Mouse (Mus musculus) liver, embryonic 14.5 days (tissue): ENCODE results near the gene Kcng3. TPM values are rescaled to one million over a fixed set of nuclear protein-coding genes. Genes with fewer than 3 reads are reported as not detected.

Source experiments
- ATAC-seq: fragments of 200-750 bp; cut with Nextera tagmentation; 2 replicates; pipeline ENCODE4 v1.8.0; 2017; ENCODE audit warnings: moderate number of reproducible peaks, mild to moderate bottlenecking, moderate library complexity; ENCODE audit not compliant: insufficient read depth
- DNase-seq, 3 experiments: peaks; one replicate each; pipeline ENCODE4 v3.0.0-alpha.2; 2012 to 2013; ENCODE audit warnings: low read depth in 3 of 3, low spot score in 3 of 3
- H3K27ac ChIP-seq: fragments of 300-500 bp; sonication (generic); 2 replicates; pipeline ENCODE4 v1.5.1; 2014; ENCODE audit warnings: moderate library complexity, mild to moderate bottlenecking, control low read depth, inconsistent platforms
- H3K27me3 ChIP-seq: fragments of 300-500 bp; sonication (generic); 2 replicates; pipeline ENCODE4 v1.6.1; 2014; ENCODE audit warnings: mild to moderate bottlenecking, low read length, moderate library complexity; ENCODE audit not compliant: control insufficient read depth, insufficient read depth
- H3K36me3 ChIP-seq: fragments of 300-500 bp; sonication (generic); replicated peaks from 2 replicates; pipeline ENCODE4 v1.6.1; 2014; ENCODE audit warnings: low read depth; ENCODE audit not compliant: control insufficient read depth, insufficient read depth
- H3K4me1 ChIP-seq, 2 experiments: fragments of 200-500 bp in 1 of 2; fragments of 300-500 bp in 1 of 2; sonication (generic) in 1 of 2; replicated peaks; 2 replicates each; pipeline ENCODE4 v1.6.1; 2012 to 2014; ENCODE audit warnings: antibody characterized with exemption in 1 of 2, inconsistent platforms in 1 of 2, low read length in 1 of 2; ENCODE audit not compliant: control insufficient read depth in 2 of 2, insufficient read depth in 2 of 2
- H3K4me2 ChIP-seq: fragments of 300-500 bp; sonication (generic); 2 replicates; pipeline ENCODE4 v1.6.1; 2014; ENCODE audit warnings: low read depth, mild to moderate bottlenecking, control low read depth, moderate library complexity
- H3K4me3 ChIP-seq, 2 experiments: fragments of 200-500 bp in 1 of 2; fragments of 300-500 bp in 1 of 2; sonication (generic) in 1 of 2; 2 replicates each; pipeline ENCODE4 v1.5.1; 2012 to 2014; ENCODE audit warnings: low read depth in 2 of 2, low read length in 2 of 2, mild to moderate bottlenecking in 2 of 2, control low read depth in 1 of 2, inconsistent platforms in 1 of 2, moderate library complexity in 1 of 2; ENCODE audit not compliant: insufficient read depth in 1 of 2
- H3K9ac ChIP-seq: fragments of 300-500 bp; sonication (generic); replicated peaks from 2 replicates; pipeline ENCODE4 v1.6.1; 2014; ENCODE audit warnings: mild to moderate bottlenecking, control low read depth, moderate library complexity
- H3K9me3 ChIP-seq: fragments of 300-500 bp; sonication (generic); 2 replicates; pipeline ENCODE4 v1.6.1; 2016; ENCODE audit warnings: low read length, mixed read lengths; ENCODE audit not compliant: control insufficient read depth
- CTCF ChIP-seq: IDR thresholded peaks from 2 replicates; pipeline ENCODE4 v1.5.1; 2016; ENCODE audit warnings: antibody characterized with exemption, low read depth, control low read depth
- EP300 ChIP-seq: IDR thresholded peaks from 2 replicates; pipeline ENCODE4 v1.6.1; 2016; ENCODE audit warnings: antibody characterized with exemption, low read depth
- WGBS: fragments of 180-500 bp; shearing (Covaris S2); extraction: QIAGEN DNeasy Blood & Tissue Kit; methylation state at CpG from one replicate; pipeline ENCODE4 v1.1.7; 2014; ENCODE audit not compliant: insufficient replicate concordance; 5-methylcytosine and 5-hydroxymethylcytosine counted together
- polyA plus RNA-seq, 2 experiments: library from polyadenylated mRNA; depleted of rRNA in 1 of 2; stranded (reverse) in 1 of 2; unstranded in 1 of 2; fragments of >200 nt; fragmentation: Nextera tagmentation in 1 of 2; extraction: Ambion mirVana in 1 of 2; gene quantifications; 2 replicates each; pipeline versions ENCODE4 v1.2.1 to v1.2.3; 2012 to 2014

Gene Kcng3
- polyA plus RNA-seq, 2 experiments, result 0.07 TPM; not detected in 1

GRCm38 (mm10) chr17:83595966-83596365, 35.7 kb downstream of the Kcng3 start:
- no peaks in the 10 kb centered on the region for H3K9me3 ChIP-seq
- H3K4me1 ChIP-seq, result no peaks in the 10 kb centered on the region
- TF ChIP-seq EP300 (no peak), CTCF (no peak)
- 67% methylated on average over 7 of the region's 7 CpGs for WGBS
- no peak for ATAC-seq
- H3K27ac ChIP-seq, result no peak overlapping the region
- no peak overlapping the region for H3K9ac ChIP-seq
- no peak overlapping the region for H3K4me3 ChIP-seq
- no peak overlapping the region for H3K4me2 ChIP-seq
- no peak for DNase-seq
- H3K27me3 ChIP-seq, result no peaks in the 10 kb centered on the region
- no peaks in the 10 kb centered on the region for H3K36me3 ChIP-seq

- no peak overlapping the region for H3K4me3 ChIP-seq
- H3K9me3 ChIP-seq, result no peaks in the 10 kb centered on the region
- ATAC-seq, result no peak
- no peak for TF ChIP-seq CTCF
- TF ChIP-seq EP300, result no peak
- H3K36me3 ChIP-seq, result no peaks in the 10 kb centered on the region
- H3K4me1 ChIP-seq, result no peaks in the 10 kb centered on the region
- DNase-seq, result no peak
- 62% methylated on average over 8 of the region's 8 CpGs for WGBS
- no peak overlapping the region for H3K27ac ChIP-seq
- no peaks in the 10 kb centered on the region for H3K27me3 ChIP-seq
- no peak overlapping the region for H3K4me2 ChIP-seq
- H3K9ac ChIP-seq, result no peak overlapping the region
Observed at GRCm38 (mm10) chr17:83594526-83594925, 37.2 kb downstream of the Kcng3 start.

- H3K36me3 ChIP-seq, result no peaks in the 10 kb centered on the region
- H3K9me3 ChIP-seq, result peaks cover 3% of the 10 kb centered on the region
- ATAC-seq, result no peak
- no peaks in the 10 kb centered on the region for H3K4me1 ChIP-seq
- no peaks in the 10 kb centered on the region for H3K27me3 ChIP-seq
- H3K9ac ChIP-seq, result no peak overlapping the region
- no peak overlapping the region for H3K4me3 ChIP-seq
- no peak for DNase-seq
- TF ChIP-seq EP300 (no peak), CTCF (no peak)
- WGBS, result 66% methylated on average over 10 of the region's 10 CpGs
- H3K4me2 ChIP-seq, result no peak overlapping the region
- H3K27ac ChIP-seq, result no peak overlapping the region
Observed at GRCm38 (mm10) chr17:83593396-83593795, 38.3 kb downstream of the Kcng3 start.

GRCm38 (mm10) chr17:83588663-83589341, 42.9 kb downstream of the Kcng3 start:
- H3K36me3 ChIP-seq, result no peaks in the 10 kb centered on the region
- ATAC-seq, result no peak

GRCm38 (mm10) chr17:83587731-83588130, 44.0 kb downstream of the Kcng3 start:
- no peaks in the 10 kb centered on the region for H3K36me3 ChIP-seq
- H3K4me2 ChIP-seq, result no peak overlapping the region
- no peak overlapping the region for H3K27ac ChIP-seq
- no peak for DNase-seq
- WGBS, result 74% methylated on average over 8 of the region's 8 CpGs
- no peak overlapping the region for H3K9ac ChIP-seq
- no peak overlapping the region for H3K4me3 ChIP-seq
- TF ChIP-seq CTCF, result no peak
- no peak for TF ChIP-seq EP300
- no peaks in the 10 kb centered on the region for H3K27me3 ChIP-seq
- ATAC-seq, result no peak
- peaks cover 3% of the 10 kb centered on the region for H3K9me3 ChIP-seq
- peaks cover 3 to 5% of the 10 kb centered on the region in 2 experiments; a peak in 3 of 4 replicates for H3K4me1 ChIP-seq

More at GRCm38 (mm10) chr17:83588663-83589341, 42.9 kb downstream of the Kcng3 start:
- peaks cover 3% of the 10 kb centered on the region for H3K9me3 ChIP-seq
- no peak overlapping the region for H3K4me2 ChIP-seq
- H3K4me3 ChIP-seq, result no peak overlapping the region
- 66% methylated on average over 6 of the region's 6 CpGs for WGBS
- no peak for DNase-seq
- H3K4me1 ChIP-seq, result peaks cover 0 to under 1% of the 10 kb centered on the region in 2 experiments; a peak in 1 of 4 replicates
- TF ChIP-seq CTCF (peak; percentile 59), EP300 (no peak)
- H3K27ac ChIP-seq, result no peak overlapping the region
- no peak overlapping the region for H3K9ac ChIP-seq
- H3K27me3 ChIP-seq, result no peaks in the 10 kb centered on the region
